Mouse (Mus musculus) liver, embryonic 14.5 days (tissue): ENCODE results near the gene Lmo1.

Experiments
- CTCF ChIP-seq: IDR thresholded peaks from 2 replicates; pipeline ENCODE4 v1.5.1; 2016; ENCODE audit warnings: antibody characterized with exemption, low read depth, control low read depth
- EP300 ChIP-seq: IDR thresholded peaks from 2 replicates; pipeline ENCODE4 v1.6.1; 2016; ENCODE audit warnings: antibody characterized with exemption, low read depth

- no peak for TF ChIP-seq CTCF
- no peak for TF ChIP-seq EP300
Observed at GRCm38 (mm10) chr7:109169505-109170440, 5.2 kb downstream of the Lmo1 start.
